Mouse (Mus musculus): ENCODE measurements around the gene 2310034C09Rik. TPM values are rescaled to one million over a fixed set of nuclear protein-coding genes. Genes with fewer than 3 reads are reported as not detected.
"Not testable (repeated sequence)": the region's sequence is repeated elsewhere in the genome, so short reads cannot be mapped to it uniquely, and the experiment has no call there.

Gene 2310034C09Rik
- not detected in 2 replicates for polyA plus RNA-seq (2014; fragmentation: Nextera tagmentation; extraction: Ambion mirVana)

DNA sequence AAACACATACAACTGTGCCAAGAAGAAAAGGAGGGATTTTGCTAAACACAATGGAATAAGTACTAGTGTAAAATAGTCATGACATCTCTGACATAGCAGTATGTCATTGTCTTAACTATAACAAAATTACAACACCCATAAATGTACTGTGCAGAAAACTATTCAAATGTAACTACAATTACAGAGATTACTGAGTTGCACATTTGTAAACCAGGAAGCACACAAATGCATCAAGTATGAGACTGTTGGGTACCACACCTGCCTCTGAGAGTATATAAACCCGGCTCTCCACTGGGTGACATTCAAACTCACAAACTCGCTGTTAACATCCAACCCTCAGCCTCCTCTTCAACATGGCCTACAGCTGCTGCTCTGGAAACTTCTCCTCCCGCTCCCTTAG lies at the start of gene 2310034C09Rik:
Gene 2310034C09Rik (plus strand): TSS at position 301 of the 400 bp plus-strand sequence.
- not testable (repeated sequence) for H3K27ac ChIP-seq (ENCODE audit: low read depth, low read length); DNase-seq (ENCODE audit: low spot score, missing footprints); H3K4me1 ChIP-seq (ENCODE audit: control insufficient read depth, insufficient read depth, low read length); H3K9ac ChIP-seq (ENCODE audit: low read length); ATAC-seq (ENCODE audit: low FRiP score); H3K27me3 ChIP-seq (ENCODE audit: control insufficient read depth, insufficient read depth, low read length); H3K36me3 ChIP-seq (ENCODE audit: control insufficient read depth, insufficient read depth, low read length); H3K4me3 ChIP-seq (ENCODE audit: low read depth, low read length); H3K4me2 ChIP-seq; H3K9me3 ChIP-seq (ENCODE audit: control insufficient read depth, low read length)
- WGBS = 98% methylated on average over 3 of the region's 3 CpGs

DNA sequence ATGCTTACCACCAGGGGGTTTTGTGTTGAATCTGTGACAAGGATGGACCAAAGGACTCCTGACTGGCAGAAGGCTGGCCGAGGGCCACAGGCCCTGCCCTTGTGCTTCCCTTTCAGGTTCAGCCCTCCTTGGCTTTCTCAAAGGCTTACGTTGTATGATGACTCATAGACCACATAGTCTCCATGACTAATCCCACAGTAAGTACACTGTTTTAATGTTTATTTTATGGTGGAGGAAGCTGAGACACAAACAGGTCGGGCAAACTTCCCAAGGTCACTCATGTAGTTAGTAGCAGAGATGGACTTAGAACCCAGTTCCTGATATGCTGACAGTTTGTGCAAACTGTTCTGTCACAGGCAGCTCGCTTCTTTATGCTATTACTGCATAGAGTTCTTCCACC lies 47.9 kb upstream of the 2310034C09Rik start:
- H3K9ac ChIP-seq (ENCODE audit: low read length) = no peak overlapping the region
- no peaks in the 10 kb centered on the region for H3K9me3 ChIP-seq (ENCODE audit: control insufficient read depth, low read length)
- no peak overlapping the region for H3K4me2 ChIP-seq
- no peaks in the 10 kb centered on the region for H3K36me3 ChIP-seq (ENCODE audit: control insufficient read depth, insufficient read depth, low read length)
- ATAC-seq (ENCODE audit: low FRiP score) (no peak), DNase-seq (ENCODE audit: low spot score, missing footprints) (no peak)
- WGBS = 70% methylated on average over 4 of the region's 4 CpGs
- H3K27ac ChIP-seq (ENCODE audit: low read depth, low read length) = no peak overlapping the region
- no peaks in the 10 kb centered on the region for H3K4me1 ChIP-seq (ENCODE audit: control insufficient read depth, insufficient read depth, low read length)
- H3K4me3 ChIP-seq (ENCODE audit: low read depth, low read length) = no peak overlapping the region
- H3K27me3 ChIP-seq (ENCODE audit: control insufficient read depth, insufficient read depth, low read length) = no peaks in the 10 kb centered on the region

DNA sequence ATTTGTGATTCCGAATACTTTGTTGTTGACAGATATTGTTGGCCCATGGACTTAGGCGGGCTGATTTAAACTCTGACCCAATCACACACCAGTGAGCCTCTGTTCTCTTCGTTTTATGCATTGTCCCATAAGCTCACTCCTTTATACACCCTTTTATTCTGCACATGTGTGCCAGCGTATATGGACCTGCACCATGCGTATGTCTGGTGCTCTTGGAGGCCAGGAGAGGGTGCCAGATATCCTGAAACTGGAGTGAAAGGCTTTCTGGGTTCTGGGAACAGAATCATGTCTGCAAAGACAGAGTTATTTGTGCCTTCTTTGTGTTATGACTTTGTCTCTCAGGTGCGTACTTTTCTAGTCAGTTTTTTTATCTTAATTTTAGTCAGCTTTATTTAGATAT lies 47.4 kb upstream of the 2310034C09Rik start:
- Histone ChIP-seq H3K4me3 (ENCODE audit: low read depth, low read length) (no peak overlapping the region), H3K27me3 (ENCODE audit: control insufficient read depth, insufficient read depth, low read length) (no peaks in the 10 kb centered on the region), H3K36me3 (ENCODE audit: control insufficient read depth, insufficient read depth, low read length) (no peaks in the 10 kb centered on the region), H3K27ac (ENCODE audit: low read depth, low read length) (no peak overlapping the region), H3K4me1 (ENCODE audit: control insufficient read depth, insufficient read depth, low read length) (no peaks in the 10 kb centered on the region), H3K4me2 (no peak overlapping the region), H3K9ac (ENCODE audit: low read length) (no peak overlapping the region), H3K9me3 (ENCODE audit: control insufficient read depth, low read length) (no peaks in the 10 kb centered on the region)
- WGBS = 80% methylated on average over 6 of the region's 6 CpGs
- DNase-seq (ENCODE audit: low spot score, missing footprints) (no peak), ATAC-seq (ENCODE audit: low FRiP score) (no peak)

DNA sequence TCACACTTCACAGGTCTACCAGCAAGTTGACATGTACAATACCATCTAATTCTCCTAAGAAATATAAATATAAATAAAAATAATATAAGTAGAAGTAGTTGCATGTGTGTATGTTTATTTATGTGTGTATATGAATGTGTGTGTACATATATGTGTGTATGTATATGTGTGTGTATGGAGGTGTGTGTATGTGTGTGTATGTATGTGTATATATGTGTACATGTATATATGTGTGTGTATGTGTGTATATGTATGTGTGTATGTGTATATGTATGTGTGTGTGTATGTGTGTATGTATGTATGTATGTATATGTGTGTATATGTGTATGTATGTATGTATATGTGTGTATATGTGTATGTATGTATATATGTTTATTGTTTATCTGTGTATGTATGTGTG lies 42.1 kb upstream of the 2310034C09Rik start:
- no peaks in the 10 kb centered on the region for H3K4me1 ChIP-seq (ENCODE audit: control insufficient read depth, insufficient read depth, low read length)
- H3K27me3 ChIP-seq (ENCODE audit: control insufficient read depth, insufficient read depth, low read length) = no peaks in the 10 kb centered on the region
- H3K27ac ChIP-seq (ENCODE audit: low read depth, low read length) = no peak overlapping the region
- H3K9ac ChIP-seq (ENCODE audit: low read length) = no peak overlapping the region
- no peak overlapping the region for H3K4me2 ChIP-seq
- H3K9me3 ChIP-seq (ENCODE audit: control insufficient read depth, low read length) = no peaks in the 10 kb centered on the region
- no peaks in the 10 kb centered on the region for H3K36me3 ChIP-seq (ENCODE audit: control insufficient read depth, insufficient read depth, low read length)
- no peak for DNase-seq (ENCODE audit: low spot score, missing footprints)
- ATAC-seq (ENCODE audit: low FRiP score) = no peak
- H3K4me3 ChIP-seq (ENCODE audit: low read depth, low read length) = no peak overlapping the region

DNA sequence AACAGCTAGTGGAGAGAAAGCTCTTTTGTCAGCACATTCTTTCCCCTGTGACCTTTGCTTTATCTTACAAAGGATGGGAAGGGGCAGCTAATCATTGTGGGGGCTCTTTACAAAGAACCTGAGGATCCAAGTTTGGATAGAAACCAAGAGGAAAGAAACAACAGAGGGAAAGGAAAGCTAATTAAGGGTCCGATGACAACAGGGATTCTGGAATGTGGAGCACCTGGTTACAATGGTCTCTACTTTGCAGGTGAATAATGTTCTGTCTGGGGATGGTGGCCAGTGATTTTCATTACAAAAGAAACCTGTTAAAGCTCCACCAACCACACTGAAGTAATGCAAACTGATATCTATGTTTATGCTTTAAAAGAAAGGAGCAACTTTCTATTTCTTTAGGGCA lies 38.6 kb upstream of the 2310034C09Rik start:
- ATAC-seq (ENCODE audit: low FRiP score) (no peak), DNase-seq (ENCODE audit: low spot score, missing footprints) (no peak)
- no peaks in the 10 kb centered on the region for H3K36me3 ChIP-seq (ENCODE audit: control insufficient read depth, insufficient read depth, low read length)
- no peak overlapping the region for H3K9ac ChIP-seq (ENCODE audit: low read length)
- no peak overlapping the region for H3K4me2 ChIP-seq
- H3K27me3 ChIP-seq (ENCODE audit: control insufficient read depth, insufficient read depth, low read length) = no peaks in the 10 kb centered on the region
- no peak overlapping the region for H3K4me3 ChIP-seq (ENCODE audit: low read depth, low read length)
- H3K4me1 ChIP-seq (ENCODE audit: control insufficient read depth, insufficient read depth, low read length) = no peaks in the 10 kb centered on the region
- no peaks in the 10 kb centered on the region for H3K9me3 ChIP-seq (ENCODE audit: control insufficient read depth, low read length)
- 23% methylated on average over 1 of the region's 1 CpGs for WGBS
- H3K27ac ChIP-seq (ENCODE audit: low read depth, low read length) = no peak overlapping the region

DNA sequence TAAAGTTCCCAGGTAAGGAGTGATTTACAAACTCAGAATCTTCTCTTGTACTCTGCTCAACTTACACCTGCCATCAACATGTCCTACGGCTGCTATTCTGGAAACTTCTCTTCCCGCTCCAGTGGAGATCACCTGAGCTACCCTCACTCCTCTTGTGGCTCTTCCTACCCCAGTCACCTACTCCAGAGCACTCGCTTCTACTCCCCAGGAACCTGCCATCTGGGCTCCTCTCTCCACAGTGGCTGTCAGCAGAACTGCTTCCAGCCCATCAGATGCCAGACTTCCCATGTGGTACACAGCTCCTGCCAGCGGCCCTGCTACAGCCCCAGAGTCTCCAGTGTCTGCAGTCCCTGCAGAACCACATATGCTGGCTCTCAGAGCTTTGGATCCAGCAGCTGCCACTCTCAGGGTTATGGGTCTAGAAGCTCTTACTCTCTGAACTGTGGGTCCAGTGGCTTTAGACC lies 29.8 kb upstream of the 2310034C09Rik start, which contains the start of gene Krtap13-1:
Gene Krtap13-1 (plus strand): TSS at position 51 of the 464 bp plus-strand sequence.
- ATAC-seq (ENCODE audit: low FRiP score) (no peak), DNase-seq (ENCODE audit: low spot score, missing footprints) (no peak)
- no peaks in the 10 kb centered on the region for H3K36me3 ChIP-seq (ENCODE audit: control insufficient read depth, insufficient read depth, low read length)
- no peak within 1 kb of the TSS for H3K4me3 ChIP-seq (ENCODE audit: low read depth, low read length)
- H3K27ac ChIP-seq (ENCODE audit: low read depth, low read length) = no peak within 1 kb of the TSS
- no peak within 1 kb of the TSS for H3K4me2 ChIP-seq
- no peak within 1 kb of the TSS for H3K9ac ChIP-seq (ENCODE audit: low read length)
- 84% methylated on average over 4 of the region's 4 CpGs for WGBS
- no peaks in the 10 kb centered on the region for H3K4me1 ChIP-seq (ENCODE audit: control insufficient read depth, insufficient read depth, low read length)
- H3K27me3 ChIP-seq (ENCODE audit: control insufficient read depth, insufficient read depth, low read length) = no peaks in the 10 kb centered on the region
- no peaks in the 10 kb centered on the region for H3K9me3 ChIP-seq (ENCODE audit: control insufficient read depth, low read length)

DNA sequence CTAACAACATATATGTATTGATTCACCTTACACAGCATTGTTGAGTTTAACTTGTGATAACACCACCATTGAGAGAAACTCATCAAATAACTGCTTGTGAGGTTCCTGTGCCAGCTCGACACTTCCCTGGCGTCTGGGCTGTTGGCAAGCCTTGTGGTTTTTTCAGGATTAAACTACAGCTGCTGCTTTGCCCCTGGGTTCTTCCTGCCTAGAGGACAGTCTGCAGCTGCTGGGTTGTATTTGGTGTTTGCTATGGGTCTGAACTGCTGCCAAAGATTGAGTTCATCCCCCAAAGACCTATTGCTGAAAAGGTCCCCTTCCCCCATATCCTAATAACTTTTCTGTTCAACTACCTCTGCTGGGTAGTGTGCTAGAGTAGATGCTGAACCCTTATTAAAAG lies 23.3 kb upstream of the 2310034C09Rik start:
- no peak overlapping the region for H3K27ac ChIP-seq (ENCODE audit: low read depth, low read length)
- H3K27me3 ChIP-seq (ENCODE audit: control insufficient read depth, insufficient read depth, low read length) = no peaks in the 10 kb centered on the region
- WGBS = 59% methylated on average over 2 of the region's 2 CpGs
- H3K9me3 ChIP-seq (ENCODE audit: control insufficient read depth, low read length) = no peaks in the 10 kb centered on the region
- DNase-seq (ENCODE audit: low spot score, missing footprints) (no peak), ATAC-seq (ENCODE audit: low FRiP score) (no peak)
- H3K4me1 ChIP-seq (ENCODE audit: control insufficient read depth, insufficient read depth, low read length) = no peaks in the 10 kb centered on the region
- no peak overlapping the region for H3K9ac ChIP-seq (ENCODE audit: low read length)
- no peaks in the 10 kb centered on the region for H3K36me3 ChIP-seq (ENCODE audit: control insufficient read depth, insufficient read depth, low read length)
- H3K4me2 ChIP-seq = no peak overlapping the region
- H3K4me3 ChIP-seq (ENCODE audit: low read depth, low read length) = no peak overlapping the region

DNA sequence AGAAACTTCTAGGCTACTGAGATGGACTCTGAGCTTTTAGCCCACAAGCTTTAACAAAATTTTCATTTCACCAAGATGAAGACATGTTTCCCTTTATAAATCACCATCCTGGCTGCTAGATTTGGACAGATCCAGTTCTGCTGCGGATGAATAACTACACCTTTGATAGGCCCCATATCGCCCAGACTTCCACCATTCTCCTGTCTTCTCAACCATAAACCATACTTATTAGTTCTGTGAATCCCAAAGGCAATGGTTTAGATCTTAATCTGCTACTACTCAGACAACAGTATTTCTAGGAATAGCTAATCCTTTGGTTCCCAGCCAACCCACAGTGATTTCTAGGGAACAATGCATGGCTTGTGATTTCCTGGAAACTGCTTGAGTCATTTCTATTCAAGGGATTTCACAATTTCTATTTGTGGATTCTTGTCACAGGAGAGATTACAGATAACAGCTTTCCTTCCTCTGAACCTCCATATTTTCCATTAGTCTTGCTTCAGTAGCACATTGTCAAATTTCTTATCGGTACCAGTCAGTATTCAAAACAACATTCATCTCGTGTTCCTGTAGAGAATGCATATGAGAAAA lies 13.8 kb upstream of the 2310034C09Rik start:
- H3K9ac ChIP-seq (ENCODE audit: low read length) = no peak overlapping the region
- no peaks in the 10 kb centered on the region for H3K36me3 ChIP-seq (ENCODE audit: control insufficient read depth, insufficient read depth, low read length)
- ATAC-seq (ENCODE audit: low FRiP score) (0 out of 2 replicates have a peak, but pooled peaks have one; percentile 35), DNase-seq (ENCODE audit: low spot score, missing footprints) (no peak)
- no peak overlapping the region for H3K27ac ChIP-seq (ENCODE audit: low read depth, low read length)
- no peaks in the 10 kb centered on the region for H3K4me1 ChIP-seq (ENCODE audit: control insufficient read depth, insufficient read depth, low read length)
- no peak overlapping the region for H3K4me3 ChIP-seq (ENCODE audit: low read depth, low read length)
- H3K9me3 ChIP-seq (ENCODE audit: control insufficient read depth, low read length) = no peaks in the 10 kb centered on the region
- no peaks in the 10 kb centered on the region for H3K27me3 ChIP-seq (ENCODE audit: control insufficient read depth, insufficient read depth, low read length)
- no peak overlapping the region for H3K4me2 ChIP-seq
- WGBS = 82% methylated on average over 4 of the region's 4 CpGs

DNA sequence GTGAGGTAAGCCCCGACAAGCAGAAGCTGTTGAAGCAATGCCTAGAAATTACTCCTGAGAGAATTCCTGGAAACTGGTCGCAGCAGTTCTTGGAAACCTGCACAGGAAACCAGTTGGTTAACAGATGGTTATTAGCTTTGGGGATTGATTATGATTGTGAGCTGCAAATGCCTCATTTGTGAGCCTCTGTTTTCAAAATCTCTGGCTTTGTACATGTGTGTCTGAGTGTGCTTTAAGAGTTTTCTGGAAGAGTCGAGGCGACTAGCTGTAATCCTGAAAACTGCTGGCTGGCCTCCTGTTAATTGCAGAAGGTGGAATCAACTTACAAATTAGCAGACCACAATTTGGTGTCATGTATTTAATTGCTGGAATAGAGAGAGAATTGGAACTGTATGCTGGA lies 10.7 kb upstream of the 2310034C09Rik start:
- DNase-seq (ENCODE audit: low spot score, missing footprints) (no peak), ATAC-seq (ENCODE audit: low FRiP score) (no peak)
- H3K9ac ChIP-seq (ENCODE audit: low read length) = no peak overlapping the region
- H3K9me3 ChIP-seq (ENCODE audit: control insufficient read depth, low read length) = no peaks in the 10 kb centered on the region
- no peaks in the 10 kb centered on the region for H3K36me3 ChIP-seq (ENCODE audit: control insufficient read depth, insufficient read depth, low read length)
- H3K27me3 ChIP-seq (ENCODE audit: control insufficient read depth, insufficient read depth, low read length) = no peaks in the 10 kb centered on the region
- no peak overlapping the region for H3K4me3 ChIP-seq (ENCODE audit: low read depth, low read length)
- no peaks in the 10 kb centered on the region for H3K4me1 ChIP-seq (ENCODE audit: control insufficient read depth, insufficient read depth, low read length)
- WGBS = 83% methylated on average over 4 of the region's 4 CpGs
- H3K27ac ChIP-seq (ENCODE audit: low read depth, low read length) = no peak overlapping the region
- no peak overlapping the region for H3K4me2 ChIP-seq
